Mouse (Mus musculus): Measurements from ENCODE around the gene Ppil6. TPM values are rescaled to one million over a fixed set of nuclear protein-coding genes. Genes with fewer than 3 reads are reported as not detected.
A peak's percentile ranks its signal among the peaks of the same experiment; 100 is the strongest.

Ppil6 gene
- polyA plus RNA-seq, 1 experiment from 2014 or later = 4.5 TPM

GRCm38 (mm10) chr10:41476171-41477017 is 13.8 kb upstream of the Ppil6 start, which contains the start of gene Mical1:
Gene Mical1, plus strand, starts transcription at chr10:41476314.
- ATAC-seq = peak; percentile 59
- peak within 1 kb of the TSS; percentile 98 for H3K4me2 ChIP-seq (ENCODE audit: low read length)
- peak within 1 kb of the TSS; percentile 52 for H3K4me3 ChIP-seq (ENCODE audit: low read length)
- H3K4me1 ChIP-seq (ENCODE audit: control insufficient read depth, insufficient read depth, low read depth, low read length) = peaks cover 19% of the 10 kb centered on the region
- no peaks in the 10 kb centered on the region for H3K27me3 ChIP-seq (replicated peaks; ENCODE audit: control insufficient read depth, insufficient read depth, low read length)
- H3K36me3 ChIP-seq (ENCODE audit: control insufficient read depth, insufficient read depth, low read length) = no peaks in the 10 kb centered on the region
- H3K27ac ChIP-seq (ENCODE audit: low read depth, low read length) = peak within 1 kb of the TSS; percentile 80
- no peaks in the 10 kb centered on the region for H3K9me3 ChIP-seq (ENCODE audit: control insufficient read depth, low read length)
- under 1% methylated on average over 35 of the region's 35 CpGs for WGBS
- H3K9ac ChIP-seq (ENCODE audit: low read depth, low read length) = peak within 1 kb of the TSS; percentile 68

DNA sequence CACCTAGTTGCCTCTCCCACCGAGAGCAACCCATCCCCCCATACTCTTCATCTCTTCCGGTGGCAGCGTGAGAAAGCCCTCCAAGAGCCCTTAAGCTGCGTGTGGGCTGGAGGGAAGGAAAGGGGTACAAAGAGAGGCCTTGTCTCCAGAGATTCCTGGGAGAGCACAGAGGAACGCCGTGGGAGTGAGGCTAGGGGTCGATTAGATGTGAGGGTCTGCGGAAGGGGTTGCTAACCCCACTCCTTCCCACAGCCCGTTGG is 13.3 kb upstream of the Ppil6 start:
- Histone ChIP-seq H3K27ac (ENCODE audit: low read depth, low read length) (peak overlapping the region; percentile 80), H3K9ac (ENCODE audit: low read depth, low read length) (peak overlapping the region; percentile 68), H3K4me1 (ENCODE audit: control insufficient read depth, insufficient read depth, low read depth, low read length) (peaks cover 19% of the 10 kb centered on the region), H3K4me2 (ENCODE audit: low read length) (peak overlapping the region; percentile 98), H3K9me3 (ENCODE audit: control insufficient read depth, low read length) (no peaks in the 10 kb centered on the region), H3K4me3 (ENCODE audit: low read length) (peak overlapping the region; percentile 52), H3K36me3 (ENCODE audit: control insufficient read depth, insufficient read depth, low read length) (no peaks in the 10 kb centered on the region), H3K27me3 (replicated peaks; ENCODE audit: control insufficient read depth, insufficient read depth, low read length) (no peaks in the 10 kb centered on the region)
- peak; percentile 22 for ATAC-seq
- under 1% methylated on average over 9 of the region's 9 CpGs for WGBS

DNA sequence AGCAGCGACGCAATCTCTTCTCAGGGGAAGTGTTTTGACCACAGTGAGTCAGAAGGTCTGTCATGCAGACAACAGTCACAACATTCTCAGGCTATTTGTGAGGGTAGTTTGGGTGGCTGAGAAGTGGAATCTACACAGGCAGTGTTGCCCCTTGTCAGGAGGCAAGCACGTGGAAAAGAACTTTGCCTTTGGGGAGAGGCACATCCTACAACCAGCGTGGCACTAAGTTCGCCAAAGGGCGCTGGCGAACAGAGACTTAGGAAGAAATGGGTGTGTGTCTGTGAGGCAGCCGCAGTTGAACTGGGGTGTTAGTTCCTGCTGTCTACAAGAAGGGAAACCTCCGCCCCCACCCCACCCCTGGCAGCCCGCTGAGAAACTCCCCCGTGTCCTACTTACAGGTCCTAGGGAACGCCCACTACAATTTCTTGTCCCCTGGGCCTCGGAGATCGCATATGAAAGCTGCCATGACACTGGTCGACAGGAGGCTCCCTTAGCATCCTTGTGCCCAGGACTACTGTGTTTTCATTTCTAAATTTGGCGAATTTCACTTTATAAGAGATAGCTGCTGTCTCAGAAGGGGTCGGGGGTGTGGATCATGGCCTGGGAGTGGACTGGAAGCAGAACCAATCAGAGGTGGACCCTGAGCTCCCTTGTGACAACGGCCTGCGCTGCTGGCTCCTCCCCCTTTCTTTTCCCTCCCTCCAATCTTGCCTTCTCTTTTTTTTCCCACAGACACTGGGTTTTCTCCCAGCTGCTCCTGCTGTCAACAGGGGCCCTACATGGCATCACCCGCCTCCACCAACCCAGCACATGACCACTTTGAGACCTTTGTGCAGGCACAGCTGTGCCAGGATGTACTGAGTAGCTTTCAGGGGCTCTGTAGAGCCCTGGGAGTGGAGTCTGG is 12.7 kb upstream of the Ppil6 start:
- Histone ChIP-seq H3K36me3 (ENCODE audit: control insufficient read depth, insufficient read depth, low read length) (no peaks in the 10 kb centered on the region), H3K4me1 (ENCODE audit: control insufficient read depth, insufficient read depth, low read depth, low read length) (peaks cover 19% of the 10 kb centered on the region), H3K9ac (ENCODE audit: low read depth, low read length) (peak overlapping the region; percentile 68), H3K27me3 (replicated peaks; ENCODE audit: control insufficient read depth, insufficient read depth, low read length) (no peaks in the 10 kb centered on the region), H3K4me3 (ENCODE audit: low read length) (peak overlapping the region; percentile 52), H3K9me3 (ENCODE audit: control insufficient read depth, low read length) (no peaks in the 10 kb centered on the region), H3K4me2 (ENCODE audit: low read length) (peak overlapping the region; percentile 98), H3K27ac (ENCODE audit: low read depth, low read length) (peak overlapping the region; percentile 80)
- 2% methylated on average over 20 of the region's 20 CpGs for WGBS
- peak; percentile 78 for ATAC-seq

DNA sequence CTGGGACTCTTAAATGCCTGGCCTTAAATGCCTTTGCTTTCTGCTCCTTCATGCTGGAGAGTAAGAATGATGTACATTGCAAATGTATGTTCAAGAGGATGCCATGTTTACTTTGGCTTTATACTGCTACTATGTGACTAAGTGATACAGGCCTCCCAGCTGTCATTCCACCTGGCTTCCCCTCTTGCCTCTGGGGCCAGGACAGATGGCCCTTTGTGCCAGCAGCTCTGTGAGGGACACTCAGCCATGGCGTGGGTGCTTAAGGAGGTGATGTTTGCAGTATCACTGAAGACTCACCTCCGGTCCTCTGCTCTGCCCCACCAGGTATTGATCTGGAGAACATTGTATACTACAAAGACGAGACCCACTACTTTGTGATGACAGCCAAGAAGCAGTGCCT is 10.3 kb upstream of the Ppil6 start:
- WGBS = 87% methylated on average over 3 of the region's 3 CpGs
- ATAC-seq = no peak
- H3K4me3 ChIP-seq (ENCODE audit: low read length) = no peak overlapping the region

DNA sequence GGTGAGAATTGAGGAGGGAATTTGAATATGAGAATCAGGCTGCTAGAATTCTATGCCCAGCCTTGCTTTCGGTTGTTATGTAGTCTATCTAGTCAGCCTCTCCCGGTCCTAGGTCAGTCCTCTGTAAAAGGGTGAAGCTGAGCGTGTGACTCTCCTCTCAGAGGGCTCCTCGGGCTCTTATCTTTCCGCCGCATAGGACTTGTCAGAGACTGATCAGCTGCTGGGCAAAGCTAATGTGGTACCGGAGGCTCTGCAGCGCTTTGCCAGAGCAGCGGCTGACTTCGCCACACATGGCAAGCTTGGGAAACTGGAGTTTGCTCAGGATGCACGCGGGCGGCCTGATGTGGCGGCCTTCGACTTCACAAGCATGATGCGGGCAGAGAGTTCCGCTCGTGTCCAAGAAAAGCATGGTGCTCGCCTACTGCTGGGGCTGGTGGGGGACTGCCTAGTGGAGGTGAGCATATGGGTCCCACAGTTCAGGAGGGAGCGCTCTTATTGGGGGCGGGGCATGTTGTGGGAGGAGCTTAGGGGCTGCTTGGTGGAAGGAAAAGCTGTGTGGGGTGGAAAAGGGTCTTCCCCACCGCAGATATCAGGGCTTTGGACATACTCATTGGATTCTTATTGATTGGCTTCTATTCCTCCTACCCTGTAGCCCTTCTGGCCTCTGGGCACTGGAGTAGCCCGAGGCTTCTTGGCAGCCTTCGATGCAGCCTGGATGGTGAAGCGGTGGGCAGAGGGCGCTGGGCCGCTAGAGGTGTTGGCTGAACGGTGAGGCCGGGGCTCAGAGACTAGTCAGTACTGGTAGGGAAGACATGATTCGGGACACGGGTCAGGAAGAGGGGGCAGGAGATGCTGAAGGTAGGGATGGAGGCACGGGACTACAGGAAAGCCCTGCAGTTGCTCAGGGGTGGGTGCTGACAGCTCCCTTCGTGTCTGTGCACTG is 9.0 kb upstream of the Ppil6 start:
- 74% methylated on average over 33 of the region's 33 CpGs for WGBS
- peaks cover 10% of the 10 kb centered on the region; the same call in 1 of the 2 replicates for H3K36me3 ChIP-seq (ENCODE audit: control insufficient read depth, insufficient read depth, low read length)
- H3K4me2 ChIP-seq (ENCODE audit: low read length) = no peak overlapping the region
- H3K4me1 ChIP-seq (ENCODE audit: control insufficient read depth, insufficient read depth, low read depth, low read length) = peaks cover 13% of the 10 kb centered on the region
- no peaks in the 10 kb centered on the region for H3K9me3 ChIP-seq (ENCODE audit: control insufficient read depth, low read length)
- ATAC-seq = no peak
- no peaks in the 10 kb centered on the region for H3K27me3 ChIP-seq (replicated peaks; ENCODE audit: control insufficient read depth, insufficient read depth, low read length)
- H3K4me3 ChIP-seq (ENCODE audit: low read length) = no peak overlapping the region
- H3K9ac ChIP-seq (ENCODE audit: low read depth, low read length) = no peak overlapping the region
- no peak overlapping the region for H3K27ac ChIP-seq (ENCODE audit: low read depth, low read length)

More for the DNA sequence above, 10.3 kb upstream of the Ppil6 start:
- Histone ChIP-seq H3K27me3 (replicated peaks; ENCODE audit: control insufficient read depth, insufficient read depth, low read length) (no peaks in the 10 kb centered on the region), H3K27ac (ENCODE audit: low read depth, low read length) (no peak overlapping the region), H3K9ac (ENCODE audit: low read depth, low read length) (no peak overlapping the region), H3K36me3 (ENCODE audit: control insufficient read depth, insufficient read depth, low read length) (peaks cover 2% of the 10 kb centered on the region; the same call in 1 of the 2 replicates), H3K9me3 (ENCODE audit: control insufficient read depth, low read length) (no peaks in the 10 kb centered on the region), H3K4me2 (ENCODE audit: low read length) (no peak overlapping the region), H3K4me1 (ENCODE audit: control insufficient read depth, insufficient read depth, low read depth, low read length) (peaks cover 19% of the 10 kb centered on the region)

DNA sequence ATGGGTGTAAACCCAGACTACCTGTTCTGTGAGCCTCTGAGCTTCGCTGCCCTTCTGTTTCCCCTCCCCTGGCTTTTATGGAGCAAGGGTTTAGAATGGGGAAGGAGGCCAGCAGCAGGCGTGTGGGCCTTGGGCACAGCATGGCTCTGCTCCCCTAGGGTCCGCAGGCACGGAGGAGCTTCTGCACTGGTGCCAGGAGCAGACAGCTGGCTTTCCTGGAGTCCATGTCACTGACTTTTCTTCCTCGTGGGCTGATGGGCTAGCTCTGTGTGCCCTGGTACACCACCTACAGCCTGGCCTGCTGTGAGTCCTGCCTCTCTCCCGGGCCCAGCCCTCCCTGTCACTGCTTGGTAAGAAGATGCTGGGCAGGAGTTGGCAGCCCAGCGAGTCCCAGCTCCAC is 7.8 kb upstream of the Ppil6 start:
- WGBS = 66% methylated on average over 7 of the region's 7 CpGs
- ATAC-seq = 0 out of 2 replicates have a peak, but pooled peaks have one; percentile 15
- no peak overlapping the region for H3K4me3 ChIP-seq (ENCODE audit: low read length)
- H3K4me1 ChIP-seq (ENCODE audit: control insufficient read depth, insufficient read depth, low read depth, low read length) = peaks cover 1% of the 10 kb centered on the region; the same call in 1 of the 2 replicates
- H3K36me3 ChIP-seq (ENCODE audit: control insufficient read depth, insufficient read depth, low read length) = peaks cover 10% of the 10 kb centered on the region; the same call in 1 of the 2 replicates
- H3K27me3 ChIP-seq (replicated peaks; ENCODE audit: control insufficient read depth, insufficient read depth, low read length) = no peaks in the 10 kb centered on the region
- H3K27ac ChIP-seq (ENCODE audit: low read depth, low read length) = no peak overlapping the region
- H3K4me2 ChIP-seq (ENCODE audit: low read length) = no peak overlapping the region
- no peaks in the 10 kb centered on the region for H3K9me3 ChIP-seq (ENCODE audit: control insufficient read depth, low read length)
- no peak overlapping the region for H3K9ac ChIP-seq (ENCODE audit: low read depth, low read length)

DNA sequence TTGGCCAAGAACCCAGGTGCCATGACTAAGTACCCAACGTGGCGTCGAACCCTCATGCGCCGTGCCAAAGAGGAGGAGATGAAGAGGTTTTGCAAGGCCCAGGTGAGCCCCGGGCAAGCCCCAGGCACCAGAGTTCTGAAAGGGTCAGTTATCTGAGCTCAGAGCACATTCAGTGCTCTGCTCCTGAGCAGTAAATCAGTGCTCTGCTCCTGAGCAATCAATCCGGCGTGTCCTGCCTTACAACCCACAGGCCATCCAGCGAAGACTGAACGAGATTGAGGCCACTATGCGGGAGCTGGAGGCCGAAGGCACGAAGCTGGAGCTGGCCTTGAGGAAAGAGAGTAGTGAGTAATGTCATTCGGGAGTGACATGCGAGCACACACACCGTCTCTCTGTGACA is 4.5 kb upstream of the Ppil6 start:
- no peak overlapping the region for H3K4me2 ChIP-seq (ENCODE audit: low read length)
- H3K9me3 ChIP-seq (ENCODE audit: control insufficient read depth, low read length) = no peaks in the 10 kb centered on the region
- H3K4me1 ChIP-seq (ENCODE audit: control insufficient read depth, insufficient read depth, low read depth, low read length) = peaks cover 9% of the 10 kb centered on the region
- no peak overlapping the region for H3K4me3 ChIP-seq (ENCODE audit: low read length)
- H3K27me3 ChIP-seq (replicated peaks; ENCODE audit: control insufficient read depth, insufficient read depth, low read length) = no peaks in the 10 kb centered on the region
- ATAC-seq = no peak
- WGBS = 90% methylated on average over 16 of the region's 16 CpGs
- no peak overlapping the region for H3K27ac ChIP-seq (ENCODE audit: low read depth, low read length)
- H3K36me3 ChIP-seq (ENCODE audit: control insufficient read depth, insufficient read depth, low read length) = peaks cover 10% of the 10 kb centered on the region; the same call in 1 of the 2 replicates
- H3K9ac ChIP-seq (ENCODE audit: low read depth, low read length) = no peak overlapping the region

DNA sequence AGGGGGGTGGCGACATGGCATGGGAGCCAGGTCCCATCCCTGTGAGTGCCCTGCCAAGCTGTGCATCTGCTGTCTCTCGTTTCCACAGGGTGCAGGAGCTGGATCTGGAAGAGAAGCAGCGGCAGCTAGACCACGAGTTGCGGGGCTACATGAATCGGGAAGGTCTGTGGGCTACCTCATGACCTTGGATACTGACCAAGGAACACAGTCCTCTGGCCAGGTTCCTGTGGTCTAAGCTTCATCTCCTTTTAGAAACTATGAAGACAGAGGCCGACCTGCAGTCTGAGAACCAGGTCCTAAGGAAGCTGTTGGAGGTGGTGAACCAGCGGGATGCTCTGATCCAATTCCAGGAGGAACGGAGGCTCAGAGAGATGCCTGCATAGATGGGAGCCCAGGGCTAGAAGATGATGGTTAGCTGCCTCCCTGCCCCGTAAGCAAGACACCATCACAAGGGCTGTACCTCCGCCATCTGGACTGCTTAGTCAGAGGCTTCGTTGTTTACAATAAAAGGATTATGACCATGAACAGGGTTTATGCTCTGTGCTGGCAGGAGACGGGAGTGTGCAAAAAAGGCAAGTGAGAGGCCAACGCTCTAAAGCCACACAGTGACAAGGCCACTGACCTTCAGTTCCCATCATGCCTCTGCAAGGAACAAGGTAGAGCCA is 3.6 kb upstream of the Ppil6 start:
- H3K9me3 ChIP-seq (ENCODE audit: control insufficient read depth, low read length) = no peaks in the 10 kb centered on the region
- no peak overlapping the region for H3K9ac ChIP-seq (ENCODE audit: low read depth, low read length)
- ATAC-seq = no peak
- H3K4me3 ChIP-seq (ENCODE audit: low read length) = no peak overlapping the region
- H3K27me3 ChIP-seq (replicated peaks; ENCODE audit: control insufficient read depth, insufficient read depth, low read length) = no peaks in the 10 kb centered on the region
- no peak overlapping the region for H3K27ac ChIP-seq (ENCODE audit: low read depth, low read length)
- peaks cover 10% of the 10 kb centered on the region; the same call in 1 of the 2 replicates for H3K36me3 ChIP-seq (ENCODE audit: control insufficient read depth, insufficient read depth, low read length)
- WGBS = 76% methylated on average over 14 of the region's 14 CpGs
- no peak overlapping the region for H3K4me2 ChIP-seq (ENCODE audit: low read length)
- peaks cover 11% of the 10 kb centered on the region for H3K4me1 ChIP-seq (ENCODE audit: control insufficient read depth, insufficient read depth, low read depth, low read length)

All from hindbrain, embryonic 16.5 days (tissue).